Mouse (Mus musculus): ENCODE data around the gene Ndufs2. TPM values are rescaled to one million over a fixed set of nuclear protein-coding genes. Genes with fewer than 3 reads are reported as not detected.

The Ndufs2 gene
- polyA plus RNA-seq, 1 experiment from 2014 or later = 216 TPM

DNA sequence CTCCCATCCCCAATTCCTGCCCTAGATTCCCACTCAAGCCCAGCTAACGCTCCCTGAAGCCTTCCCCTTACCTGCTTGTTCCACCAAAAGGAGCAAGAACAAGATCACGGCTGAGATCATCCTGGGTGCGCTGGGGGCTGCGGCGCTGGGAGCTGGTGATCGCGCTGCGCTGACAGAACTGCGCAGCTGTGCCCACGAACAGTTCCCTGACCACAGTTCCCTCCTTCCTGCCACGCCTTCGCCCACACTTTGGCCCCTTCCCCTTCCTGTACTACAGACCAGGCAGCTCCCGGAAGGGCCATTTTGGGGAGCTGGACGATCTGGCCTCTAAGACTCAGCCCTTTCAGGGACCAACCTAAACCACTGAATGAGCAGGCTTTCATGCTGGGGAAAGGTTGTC lies 17.1 kb downstream of the Ndufs2 start, which contains the start of gene Fcer1g:
Gene Fcer1g, minus strand, starts transcription at position 240 of the 400 bp plus-strand sequence.
- H3K9me3 ChIP-seq (replicated peaks) = no peaks in the 10 kb centered on the region
- no peak within 1 kb of the TSS for H3K4me2 ChIP-seq
- no peak within 1 kb of the TSS for H3K4me3 ChIP-seq
- 94% methylated on average over 14 of the region's 14 CpGs for WGBS
- peaks cover 59% of the 10 kb centered on the region for H3K36me3 ChIP-seq (ENCODE audit: poor library complexity, severe bottlenecking)
- no peak within 1 kb of the TSS for H3K9ac ChIP-seq
- H3K27me3 ChIP-seq = no peaks in the 10 kb centered on the region
- no peaks in the 10 kb centered on the region for H3K4me1 ChIP-seq
- H3K27ac ChIP-seq = no peak within 1 kb of the TSS
- no peak for ATAC-seq

DNA sequence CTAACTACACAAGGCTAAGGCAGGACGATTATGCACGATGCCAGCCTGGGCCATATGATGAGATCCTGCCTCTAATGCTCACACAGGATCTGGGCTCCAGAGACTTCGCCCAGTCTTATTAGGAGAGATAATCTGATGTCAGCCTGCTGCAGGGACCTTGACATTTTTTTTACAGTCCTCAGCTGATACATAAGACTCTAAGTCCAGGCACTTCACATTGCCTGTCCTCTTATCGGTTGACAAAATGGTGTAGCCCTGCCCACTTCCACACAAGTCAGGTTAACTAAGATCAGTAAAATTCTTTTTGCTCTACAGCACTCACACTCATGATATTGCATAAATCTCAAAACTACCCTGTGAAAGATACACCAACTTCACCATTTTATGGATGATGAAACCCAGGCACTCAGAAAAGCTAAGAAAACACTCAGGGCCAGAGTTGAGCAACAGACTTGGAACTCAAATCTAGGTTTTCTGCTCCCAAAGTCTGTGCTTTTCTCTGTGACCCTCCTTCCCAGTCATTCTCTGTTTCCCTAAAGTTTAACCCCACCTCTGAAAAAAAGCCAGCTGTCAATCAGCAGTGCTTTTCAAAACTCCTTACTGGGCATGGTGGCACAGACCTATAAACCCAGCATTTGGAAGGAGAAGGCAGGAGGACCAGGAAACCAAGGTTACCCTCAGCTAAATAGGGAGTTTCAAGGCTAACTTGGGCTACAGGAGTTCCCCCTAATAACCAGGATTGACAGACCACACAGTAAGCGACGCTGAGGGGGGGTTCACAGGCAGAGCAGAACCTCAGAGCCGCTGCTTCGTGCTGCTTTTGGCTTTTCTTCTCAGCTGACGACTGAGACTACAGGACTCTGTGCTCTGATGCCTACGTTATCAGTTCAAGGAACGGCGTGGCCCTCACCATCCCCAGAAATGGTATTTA lies 18.1 kb downstream of the Ndufs2 start:
- H3K27me3 ChIP-seq = no peaks in the 10 kb centered on the region
- no peak overlapping the region for H3K27ac ChIP-seq
- H3K4me3 ChIP-seq = no peak overlapping the region
- H3K9ac ChIP-seq = no peak overlapping the region
- peaks cover 48% of the 10 kb centered on the region for H3K36me3 ChIP-seq (ENCODE audit: poor library complexity, severe bottlenecking)
- WGBS = 84% methylated on average over 12 of the region's 12 CpGs
- no peaks in the 10 kb centered on the region for H3K4me1 ChIP-seq
- ATAC-seq = no peak
- H3K4me2 ChIP-seq = no peak overlapping the region
- H3K9me3 ChIP-seq (replicated peaks) = no peaks in the 10 kb centered on the region

DNA sequence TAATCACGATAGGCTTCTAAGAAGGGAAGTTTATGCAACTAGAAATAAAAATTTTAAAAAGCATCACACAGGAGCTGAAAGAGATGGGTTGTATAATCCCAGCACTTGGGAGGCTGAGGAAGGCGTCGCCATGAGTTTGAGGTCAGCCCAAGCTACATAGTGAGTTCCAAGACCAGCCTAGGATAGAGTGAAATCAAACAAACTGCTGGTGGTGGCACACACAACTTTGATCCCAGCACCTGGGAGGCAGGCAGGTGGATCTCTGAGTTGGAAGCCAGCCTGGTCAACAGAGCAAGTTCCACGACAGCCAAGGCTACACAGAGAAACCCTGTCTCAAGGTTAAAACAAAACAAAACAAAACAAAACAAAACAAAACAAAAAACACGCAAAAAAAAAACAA lies 18.8 kb downstream of the Ndufs2 start:
- Histone ChIP-seq H3K4me1 (no peaks in the 10 kb centered on the region), H3K9ac (no peak overlapping the region), H3K27ac (no peak overlapping the region), H3K27me3 (no peaks in the 10 kb centered on the region), H3K4me2 (no peak overlapping the region), H3K4me3 (no peak overlapping the region), H3K36me3 (ENCODE audit: poor library complexity, severe bottlenecking) (peaks cover 41% of the 10 kb centered on the region), H3K9me3 (replicated peaks) (no peaks in the 10 kb centered on the region)
- no peak for ATAC-seq
- WGBS = 94% methylated on average over 5 of the region's 5 CpGs

DNA sequence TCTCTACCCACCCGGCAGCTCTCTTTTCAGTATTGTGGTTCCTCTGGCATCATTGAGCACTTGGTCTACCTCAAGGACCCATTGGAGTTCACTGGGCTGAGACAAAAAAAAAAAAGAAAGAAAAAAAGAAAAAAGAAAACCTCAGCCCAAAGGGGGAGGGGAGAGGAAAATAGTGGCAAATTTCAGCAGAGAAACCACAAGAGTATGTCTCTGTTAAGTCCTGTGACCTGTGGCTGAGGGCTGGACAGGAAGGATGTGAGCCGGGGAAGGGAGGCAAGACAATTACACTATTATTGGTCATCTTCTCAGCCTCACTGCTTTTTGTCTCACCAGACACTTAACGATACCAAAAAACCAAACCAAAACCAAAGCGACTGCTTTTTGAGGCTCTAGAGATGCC lies 19.3 kb downstream of the Ndufs2 start:
- H3K27ac ChIP-seq = no peak overlapping the region
- H3K27me3 ChIP-seq = no peaks in the 10 kb centered on the region
- ATAC-seq = no peak
- no peaks in the 10 kb centered on the region for H3K4me1 ChIP-seq
- H3K4me3 ChIP-seq = no peak overlapping the region
- no peak overlapping the region for H3K4me2 ChIP-seq
- H3K9me3 ChIP-seq (replicated peaks) = no peaks in the 10 kb centered on the region
- no peak overlapping the region for H3K9ac ChIP-seq
- H3K36me3 ChIP-seq (ENCODE audit: poor library complexity, severe bottlenecking) = peaks cover 36% of the 10 kb centered on the region
- WGBS = 75% methylated on average over 4 of the region's 4 CpGs

DNA sequence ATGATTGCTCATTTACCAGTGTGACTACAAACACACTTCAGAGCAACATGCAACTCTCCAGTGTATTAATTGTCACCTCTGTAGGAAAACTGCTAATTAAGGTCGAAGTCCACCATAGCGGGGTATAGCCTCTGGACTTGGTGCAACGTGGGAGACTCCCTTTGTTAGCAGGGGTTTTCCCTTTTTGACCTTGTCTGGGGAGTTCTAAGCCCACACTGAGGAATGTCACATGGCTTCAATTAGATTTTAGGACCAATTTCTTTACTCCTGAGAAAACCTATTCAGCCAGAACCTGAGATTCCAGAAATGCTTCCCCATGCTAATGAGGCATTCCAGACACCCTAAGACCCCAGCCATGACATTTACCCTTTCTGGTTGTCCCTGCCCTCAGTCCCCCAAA lies 21.0 kb downstream of the Ndufs2 start:
- Histone ChIP-seq H3K4me3 (no peak overlapping the region), H3K27ac (no peak overlapping the region), H3K4me1 (no peaks in the 10 kb centered on the region), H3K4me2 (no peak overlapping the region), H3K36me3 (ENCODE audit: poor library complexity, severe bottlenecking) (peaks cover 21% of the 10 kb centered on the region), H3K9ac (no peak overlapping the region), H3K27me3 (no peaks in the 10 kb centered on the region), H3K9me3 (replicated peaks) (no peaks in the 10 kb centered on the region)
- no peak for ATAC-seq
- WGBS = 29% methylated on average over 3 of the region's 3 CpGs

DNA sequence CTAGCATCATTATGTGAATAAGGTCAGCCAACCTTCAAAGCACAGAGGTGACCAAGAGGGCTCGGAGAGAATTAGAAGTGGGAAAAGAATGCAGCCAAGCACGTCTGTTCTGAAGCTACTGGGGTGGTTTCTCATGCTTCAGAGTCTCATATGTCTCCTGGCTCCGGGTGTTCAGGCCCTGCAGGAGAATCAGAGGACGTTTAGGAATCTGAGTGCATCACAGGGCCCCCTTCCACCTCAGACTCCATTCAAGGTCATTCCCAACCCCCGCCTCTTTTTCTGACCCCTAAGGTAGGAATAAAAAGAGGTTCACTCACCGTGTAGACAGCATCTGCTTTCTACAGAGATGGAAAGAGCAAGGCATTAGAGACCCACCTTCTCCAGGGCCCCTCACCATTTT lies 21.4 kb downstream of the Ndufs2 start:
- H3K9ac ChIP-seq = no peak overlapping the region
- H3K27ac ChIP-seq = no peak overlapping the region
- no peak overlapping the region for H3K4me2 ChIP-seq
- H3K27me3 ChIP-seq = no peaks in the 10 kb centered on the region
- 35% methylated on average over 6 of the region's 6 CpGs for WGBS
- no peaks in the 10 kb centered on the region for H3K4me1 ChIP-seq
- H3K9me3 ChIP-seq (replicated peaks) = no peaks in the 10 kb centered on the region
- H3K4me3 ChIP-seq = no peak overlapping the region
- peaks cover 16% of the 10 kb centered on the region for H3K36me3 ChIP-seq (ENCODE audit: poor library complexity, severe bottlenecking)
- ATAC-seq = no peak

DNA sequence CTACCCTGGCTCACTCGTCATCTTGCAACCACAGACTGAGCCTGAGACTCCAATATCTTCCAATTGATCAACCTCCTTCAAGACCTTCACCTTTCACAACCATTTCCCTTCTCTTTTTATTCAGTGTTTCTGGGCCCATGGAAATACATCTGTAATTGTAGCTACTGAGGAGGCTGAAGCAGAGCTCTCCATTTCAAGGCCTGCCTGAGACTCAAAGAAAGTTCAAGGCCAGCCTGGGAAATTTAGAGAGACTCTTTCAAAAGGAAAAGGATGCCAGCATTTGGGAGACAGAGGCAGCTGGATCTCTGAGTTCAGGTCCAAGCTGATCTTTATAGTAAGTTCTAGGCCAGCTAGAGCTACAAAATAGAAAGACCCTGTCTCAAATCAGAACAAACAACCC lies 23.3 kb downstream of the Ndufs2 start:
- Histone ChIP-seq H3K4me3 (no peak overlapping the region), H3K9ac (no peak overlapping the region), H3K27ac (no peak overlapping the region), H3K36me3 (ENCODE audit: poor library complexity, severe bottlenecking) (no peaks in the 10 kb centered on the region), H3K9me3 (replicated peaks) (no peaks in the 10 kb centered on the region), H3K27me3 (no peaks in the 10 kb centered on the region), H3K4me2 (no peak overlapping the region), H3K4me1 (0 out of 2 replicates have a peak, but pooled peaks cover 4% of the 10 kb centered on the region)
- 86% methylated on average over 1 of the region's 1 CpGs for WGBS
- no peak for ATAC-seq

DNA sequence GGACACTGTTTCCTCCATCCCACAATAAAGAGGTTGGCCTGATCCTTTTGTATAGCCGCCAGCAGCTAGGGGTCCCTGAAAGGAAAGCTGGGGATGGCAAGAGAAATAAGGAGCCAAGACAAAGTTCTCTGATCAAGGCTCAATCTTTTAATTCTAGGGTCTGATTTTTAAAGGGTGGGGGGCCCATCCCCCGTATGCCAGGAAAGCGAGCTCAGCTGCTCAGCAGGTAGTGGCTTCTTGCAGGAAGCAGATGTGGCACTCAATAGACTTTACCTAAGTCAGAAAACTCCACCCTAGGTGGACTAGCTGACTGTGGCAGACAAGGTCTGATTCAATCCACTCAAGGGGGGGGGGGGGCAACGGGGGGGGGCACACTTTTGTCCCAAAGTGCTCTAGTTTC lies 24.4 kb downstream of the Ndufs2 start:
- 41% methylated on average over 3 of the region's 4 CpGs for WGBS
- no peak overlapping the region for H3K9ac ChIP-seq

DNA sequence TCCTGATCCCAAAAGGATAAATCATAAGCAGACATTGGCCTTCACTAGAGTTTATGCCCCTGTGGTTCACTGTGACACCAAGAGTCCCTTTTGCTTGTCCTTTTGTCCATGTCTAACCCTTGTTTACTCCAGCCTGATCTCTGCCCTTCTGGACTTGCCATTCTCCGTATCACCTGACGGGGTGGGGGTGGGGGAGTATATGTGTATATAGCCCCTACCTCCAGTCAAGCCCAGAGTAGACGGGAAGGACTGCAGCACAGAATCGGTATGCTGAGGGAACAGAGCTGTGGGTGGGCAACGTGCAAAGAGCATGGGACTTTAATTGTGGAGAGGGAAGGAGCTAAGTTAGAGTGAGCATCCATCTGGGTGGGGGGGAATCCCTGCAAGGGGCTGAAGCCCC lies 26.3 kb downstream of the Ndufs2 start, which contains the start of gene Apoa2:
Gene Apoa2, plus strand, starts transcription at position 198 of the 400 bp plus-strand sequence.
- Histone ChIP-seq H3K9ac (no peak within 1 kb of the TSS), H3K36me3 (ENCODE audit: poor library complexity, severe bottlenecking) (peaks cover 7% of the 10 kb centered on the region; the same call in 1 of the 2 replicates), H3K4me3 (no peak within 1 kb of the TSS), H3K4me1 (peaks cover 18% of the 10 kb centered on the region), H3K27ac (no peak within 1 kb of the TSS), H3K27me3 (no peaks in the 10 kb centered on the region), H3K9me3 (replicated peaks) (no peaks in the 10 kb centered on the region), H3K4me2 (no peak within 1 kb of the TSS)
- 83% methylated on average over 5 of the region's 5 CpGs for WGBS
- no peak for ATAC-seq

More for the DNA sequence above, 24.4 kb downstream of the Ndufs2 start:
- H3K9me3 ChIP-seq (replicated peaks) = no peaks in the 10 kb centered on the region
- H3K27ac ChIP-seq = no peak overlapping the region
- no peak overlapping the region for H3K4me2 ChIP-seq
- no peak overlapping the region for H3K4me3 ChIP-seq
- H3K27me3 ChIP-seq = no peaks in the 10 kb centered on the region
- H3K4me1 ChIP-seq = peaks cover 8% of the 10 kb centered on the region
- no peaks in the 10 kb centered on the region for H3K36me3 ChIP-seq (ENCODE audit: poor library complexity, severe bottlenecking)
- no peak for ATAC-seq

DNA sequence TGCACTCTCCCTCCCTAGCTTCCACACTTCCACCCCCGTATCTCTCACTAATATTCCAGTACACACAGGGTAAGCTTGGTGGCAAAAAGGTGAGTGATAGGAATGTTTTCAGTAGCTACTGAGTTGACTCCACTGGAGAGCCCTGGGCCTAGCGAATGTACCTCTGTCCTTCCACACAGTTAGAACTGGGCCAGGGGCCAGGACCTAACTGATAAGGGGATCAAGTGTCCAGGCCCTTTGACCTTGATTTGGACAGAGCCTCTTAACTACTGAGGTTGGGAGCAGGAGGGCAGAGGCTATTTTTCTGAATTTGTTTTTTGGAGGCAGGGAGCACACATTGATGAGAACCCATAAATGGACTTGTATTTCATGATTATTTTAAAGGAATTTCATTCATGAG lies 27.4 kb downstream of the Ndufs2 start:
- Histone ChIP-seq H3K4me2 (no peak overlapping the region), H3K9ac (no peak overlapping the region), H3K36me3 (ENCODE audit: poor library complexity, severe bottlenecking) (peaks cover 18% of the 10 kb centered on the region), H3K9me3 (replicated peaks) (no peaks in the 10 kb centered on the region), H3K27me3 (no peaks in the 10 kb centered on the region), H3K27ac (no peak overlapping the region), H3K4me3 (no peak overlapping the region), H3K4me1 (peaks cover 18% of the 10 kb centered on the region)
- 95% methylated on average over 2 of the region's 2 CpGs for WGBS
- no peak for ATAC-seq

DNA sequence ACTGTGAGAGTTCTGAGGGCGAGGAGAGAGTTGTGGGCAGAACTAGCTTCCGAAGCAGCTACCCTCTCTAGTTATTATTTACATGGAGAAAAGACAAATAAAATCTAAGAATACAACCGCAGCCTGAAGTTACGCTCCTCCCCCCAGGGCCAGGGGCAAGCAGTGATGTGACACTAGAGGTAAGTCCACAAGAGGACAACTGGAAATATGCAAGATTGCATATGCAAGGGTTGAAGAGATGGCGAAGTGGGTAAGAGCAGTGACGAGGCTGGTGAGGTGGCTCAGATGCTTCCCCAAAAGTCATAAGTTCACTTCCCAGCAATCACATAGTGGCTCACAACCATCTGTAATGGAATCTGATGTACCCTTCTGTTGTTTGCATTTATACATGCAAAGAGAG lies 28.0 kb downstream of the Ndufs2 start:
- no peak overlapping the region for H3K27ac ChIP-seq
- H3K4me1 ChIP-seq = peaks cover 18% of the 10 kb centered on the region
- H3K9me3 ChIP-seq (replicated peaks) = no peaks in the 10 kb centered on the region
- ATAC-seq = no peak; the same call in 1 of the 2 replicates
- H3K4me3 ChIP-seq = peak overlapping the region; percentile 58; the same call in 1 of the 2 replicates
- no peak overlapping the region for H3K9ac ChIP-seq
- WGBS = 82% methylated on average over 6 of the region's 6 CpGs
- peaks cover 24% of the 10 kb centered on the region for H3K36me3 ChIP-seq (ENCODE audit: poor library complexity, severe bottlenecking)
- H3K4me2 ChIP-seq = peak overlapping the region; percentile 89
- H3K27me3 ChIP-seq = no peaks in the 10 kb centered on the region

DNA sequence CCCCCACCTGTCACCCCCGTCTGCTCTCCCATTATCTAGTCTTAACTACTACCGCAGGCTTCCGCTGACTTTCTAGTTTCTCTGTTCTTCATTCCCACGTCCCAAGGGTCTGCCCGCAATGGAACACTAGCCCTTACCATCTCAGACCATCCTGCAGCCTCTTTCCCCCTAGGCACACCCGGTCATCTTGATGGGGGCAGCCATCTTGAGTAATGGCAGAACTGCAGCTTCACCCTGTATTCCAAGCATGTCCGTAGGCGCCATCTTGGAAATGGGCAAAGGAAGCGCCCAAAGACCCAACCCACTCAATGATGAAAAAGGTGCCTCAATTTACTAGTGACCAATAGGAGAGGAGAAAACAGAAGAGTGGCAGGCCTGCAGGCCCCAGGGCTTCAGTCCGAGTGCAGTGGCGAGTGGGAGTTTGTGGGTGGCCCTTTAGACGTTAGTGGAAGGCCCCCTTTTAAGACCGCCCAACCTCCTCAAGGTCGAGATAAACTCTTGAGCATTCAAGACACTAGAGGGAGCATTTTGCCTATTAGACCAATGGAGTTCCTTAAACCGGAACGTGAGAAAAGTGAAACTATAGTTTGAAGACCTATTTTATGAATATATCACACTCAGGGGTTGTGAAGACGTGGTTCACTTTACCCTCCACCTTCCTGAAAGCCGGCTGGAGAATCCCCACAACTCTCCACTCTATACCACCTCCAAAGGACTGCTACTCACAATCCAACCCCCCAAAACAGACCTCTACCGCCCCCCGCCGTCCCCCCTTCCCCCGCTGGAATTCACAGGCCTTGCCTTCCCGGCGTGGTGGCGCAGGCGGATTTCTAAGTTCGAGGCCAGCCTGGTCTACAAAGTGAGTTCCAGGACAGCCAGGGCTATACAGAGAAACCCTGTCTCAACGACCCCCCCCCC lies 28.7 kb downstream of the Ndufs2 start, which contains the start of gene Tomm40l:
Gene Tomm40l, minus strand, starts transcription at position 277 of the 918 bp plus-strand sequence.
- Histone ChIP-seq H3K9me3 (replicated peaks) (no peaks in the 10 kb centered on the region), H3K27ac (peak within 1 kb of the TSS; percentile 32), H3K4me1 (peaks cover 18% of the 10 kb centered on the region), H3K27me3 (no peaks in the 10 kb centered on the region), H3K4me2 (peak within 1 kb of the TSS; percentile 89), H3K9ac (peak within 1 kb of the TSS; percentile 63), H3K4me3 (peak within 1 kb of the TSS; percentile 58), H3K36me3 (ENCODE audit: poor library complexity, severe bottlenecking) (peaks cover 26% of the 10 kb centered on the region)
- under 1% methylated on average over 28 of the region's 28 CpGs for WGBS
- peak; percentile 97 for ATAC-seq
